Mouse (Mus musculus): ENCODE measurements around the gene Nfasc.

The Nfasc gene

DNA sequence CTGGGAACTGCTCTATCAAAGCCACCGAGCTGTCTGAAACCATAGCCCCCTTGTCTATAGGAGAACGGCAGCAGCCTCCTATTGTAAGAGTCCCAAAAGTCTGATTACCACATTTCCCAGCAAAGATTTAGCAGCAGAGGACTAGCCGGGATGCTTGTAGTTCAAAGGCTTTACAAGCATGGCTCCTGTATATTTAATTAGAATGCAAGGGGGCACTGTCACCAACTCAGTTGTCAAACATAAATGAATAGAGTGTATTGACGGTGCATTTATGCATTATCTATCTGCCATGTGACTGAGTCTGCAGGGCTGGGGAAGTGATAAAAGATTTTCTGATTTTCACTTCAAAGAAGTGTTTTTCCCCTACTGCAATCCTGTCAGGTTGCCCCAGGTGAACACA, 156.2 kb downstream of the Nfasc start:
- DNase-seq (ENCODE audit: low read depth, low spot score) = no peak

DNA sequence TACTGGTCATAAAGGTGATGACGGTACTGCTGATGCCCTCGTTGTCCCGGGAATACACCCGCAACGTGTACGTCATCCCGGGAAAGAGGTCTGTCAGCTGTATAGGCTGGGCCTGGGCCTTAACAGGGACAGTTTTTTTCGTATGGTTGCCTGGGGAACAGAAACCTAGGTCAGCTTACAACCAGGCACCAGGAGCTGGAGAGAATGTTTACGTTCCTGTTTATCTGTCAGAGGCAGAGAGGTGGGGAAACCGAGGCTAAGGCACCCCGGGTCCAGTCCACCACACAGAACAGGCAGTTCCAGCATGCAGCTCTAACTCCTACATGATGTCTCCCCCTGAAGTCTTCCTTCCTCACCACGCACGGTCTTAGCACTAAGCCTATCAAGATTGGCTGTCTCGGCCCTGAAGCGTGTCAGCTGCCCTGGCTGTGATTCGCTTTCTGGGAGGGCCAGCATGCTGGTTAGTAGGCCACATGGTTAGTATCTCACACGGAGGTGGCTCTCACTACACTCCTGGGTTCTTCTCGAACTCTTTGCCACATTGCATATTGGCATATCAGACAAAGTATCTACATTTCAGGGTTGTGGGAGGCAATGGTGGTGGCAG, 158.5 kb downstream of the Nfasc start:
- peak; percentile 56 for DNase-seq (ENCODE audit: low read depth, low spot score)

DNA sequence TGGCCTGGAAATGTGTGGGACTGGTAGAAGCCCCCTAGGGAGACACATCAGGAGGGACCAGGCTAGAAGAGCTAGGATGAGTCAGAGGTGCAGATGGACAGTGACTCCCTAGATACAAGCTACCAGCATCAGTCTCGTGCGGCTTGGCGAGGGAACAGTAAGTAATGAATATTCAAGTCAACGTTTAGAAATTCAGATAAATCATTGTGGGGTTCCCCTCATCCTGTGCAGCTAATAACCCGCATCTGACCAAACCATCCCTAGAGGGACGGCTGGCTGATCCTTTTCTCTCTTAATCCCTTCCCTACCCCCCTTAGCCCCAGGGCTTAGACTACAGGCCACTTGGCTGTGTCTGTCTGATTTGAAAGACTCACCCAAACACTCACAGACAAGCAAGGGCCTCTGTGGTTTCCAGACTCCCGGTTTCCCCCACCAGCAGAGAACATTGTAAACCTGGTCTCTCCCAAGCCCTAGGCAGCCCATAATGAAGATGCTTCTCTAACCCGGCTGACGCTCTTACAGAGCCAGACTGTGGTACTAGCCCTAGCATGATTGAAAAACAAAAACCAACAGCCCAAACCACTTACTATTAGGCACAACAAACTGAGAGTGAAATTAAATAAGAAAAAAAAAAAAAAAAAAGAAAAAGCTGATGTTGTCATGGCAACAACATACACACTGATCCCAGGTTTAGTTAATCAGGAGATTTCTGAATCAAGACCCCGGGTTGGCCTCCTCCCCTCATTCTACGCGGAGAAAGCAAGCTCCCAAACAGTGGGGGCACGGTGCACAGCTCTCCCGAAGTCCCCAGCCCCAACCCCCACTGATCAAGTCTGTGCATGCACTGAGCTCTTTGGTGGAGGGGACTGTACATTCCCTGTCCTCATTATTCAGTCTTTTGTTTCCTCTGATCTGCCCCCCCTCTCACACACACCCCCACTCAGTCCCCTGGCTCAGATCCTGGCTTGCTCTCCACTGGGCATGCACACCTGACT, 159.5 kb downstream of the Nfasc start:
- peak; percentile 77 for DNase-seq (ENCODE audit: low read depth, low spot score)

GRCm38 (mm10) chr1:132580063-132580462, 161.5 kb downstream of the Nfasc start:
- DNase-seq (ENCODE audit: low read depth, low spot score) = no peak

GRCm38 (mm10) chr1:132576845-132577244, 164.8 kb downstream of the Nfasc start:
- peak; percentile 74 for DNase-seq (ENCODE audit: low read depth, low spot score)

DNA sequence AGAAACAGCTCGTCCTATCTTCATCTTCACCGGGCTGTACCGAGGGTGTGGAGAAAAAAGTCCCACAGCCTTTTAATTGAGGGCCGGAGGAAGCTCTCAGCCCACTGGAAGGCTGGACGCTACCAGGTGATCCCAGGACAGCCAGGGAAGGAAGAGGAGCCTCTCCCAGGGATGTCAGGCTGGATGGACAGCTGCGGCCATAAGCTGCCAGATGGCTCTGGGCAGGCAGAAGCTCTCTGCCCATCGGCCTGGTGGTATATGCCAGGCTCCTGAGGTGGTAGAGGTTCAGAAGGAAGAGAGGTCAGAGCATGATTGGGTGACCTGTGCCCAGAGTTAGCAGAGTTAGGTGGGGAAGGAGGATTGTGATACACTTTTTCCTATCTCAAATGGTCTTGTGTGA, 168.7 kb downstream of the Nfasc start:
- no peak for DNase-seq (ENCODE audit: low read depth, low spot score)

DNA sequence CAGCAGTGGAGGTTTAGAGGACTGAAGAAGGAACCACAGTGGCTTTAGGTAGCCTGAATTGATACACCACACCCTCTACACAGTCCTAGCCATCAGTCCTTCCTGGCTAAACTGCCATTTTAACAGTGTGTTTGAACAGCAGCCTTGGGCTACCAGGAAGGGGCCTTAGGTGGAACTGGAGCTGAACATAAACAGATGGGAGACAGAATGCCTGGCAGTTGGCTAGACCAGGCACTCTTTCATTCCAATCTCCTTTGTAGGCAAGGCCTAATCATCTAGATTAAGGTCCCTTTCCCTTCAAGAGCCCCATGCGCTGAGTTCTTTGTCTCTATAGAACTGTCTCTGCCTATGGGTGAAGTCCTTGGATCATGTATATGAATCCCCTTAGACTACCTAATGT, 170.0 kb downstream of the Nfasc start:
- peak; percentile 83 for DNase-seq (ENCODE audit: low read depth, low spot score)

- DNase-seq (ENCODE audit: low read depth, low spot score) = no peak
Measured at GRCm38 (mm10) chr1:132570906-132571305, 170.7 kb downstream of the Nfasc start.

DNA sequence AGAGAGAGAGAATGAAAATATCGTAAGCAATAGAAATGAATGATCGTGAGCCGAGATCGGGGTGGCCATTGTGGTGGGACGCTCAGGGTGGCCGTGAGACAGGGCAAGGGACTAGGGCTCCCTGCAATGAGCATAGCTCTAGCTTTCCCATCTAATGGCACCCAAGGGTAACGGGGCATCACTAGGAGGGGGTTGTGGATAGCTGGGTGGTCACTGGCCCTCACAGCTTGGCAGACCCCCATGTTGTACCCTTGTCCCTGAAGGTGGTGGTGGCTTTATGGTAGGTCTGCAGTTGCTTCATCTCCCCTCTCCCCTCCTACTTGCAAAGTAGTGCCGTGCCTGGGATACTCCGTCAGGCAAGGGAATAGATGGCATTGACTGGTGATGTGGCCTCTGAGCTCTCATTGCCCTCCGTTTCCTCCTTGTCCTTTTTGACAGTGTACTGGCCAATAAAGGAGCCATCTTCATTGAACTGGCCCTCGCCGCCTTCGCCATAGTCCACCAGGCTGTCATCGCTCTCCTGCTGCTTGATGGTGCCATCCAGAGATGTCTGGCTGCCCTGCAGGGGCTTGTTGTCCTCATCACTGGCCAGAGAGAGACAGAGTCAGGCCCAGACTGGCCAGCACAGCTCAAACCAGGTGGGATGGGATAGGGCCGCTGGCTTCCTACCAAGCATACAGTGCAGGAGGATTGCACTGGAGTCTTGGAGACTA, 171.4 kb downstream of the Nfasc start:
- peak; percentile 59 for DNase-seq (ENCODE audit: low read depth, low spot score)

DNA sequence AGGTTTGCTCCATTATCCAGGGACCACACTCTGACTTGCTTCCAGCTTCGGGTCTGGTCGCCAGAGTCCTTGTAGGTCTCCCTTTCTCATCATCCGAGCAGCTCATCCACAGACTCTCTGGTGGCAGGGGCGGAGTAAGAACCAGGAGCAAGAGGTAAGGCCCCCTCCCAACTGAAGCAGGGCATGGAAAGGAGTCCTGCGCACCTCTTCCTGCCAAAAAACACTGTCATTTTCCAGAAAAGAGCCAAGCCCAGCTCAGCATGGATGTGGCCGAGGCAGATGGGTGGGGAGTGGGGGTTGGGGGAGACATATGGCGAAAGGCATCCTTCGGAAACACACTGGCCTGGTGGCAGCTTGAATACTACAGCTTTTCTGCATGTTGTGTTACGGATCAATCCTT, 172.1 kb downstream of the Nfasc start:
- DNase-seq (ENCODE audit: low read depth, low spot score) = peak; percentile 98

- peak; percentile 68 for DNase-seq (ENCODE audit: low read depth, low spot score)
Measured at GRCm38 (mm10) chr1:132567336-132568125, 174.1 kb downstream of the Nfasc start.

- DNase-seq (ENCODE audit: low read depth, low spot score) = peak; percentile 71
Measured at GRCm38 (mm10) chr1:132565766-132566165, 175.8 kb downstream of the Nfasc start.

DNA sequence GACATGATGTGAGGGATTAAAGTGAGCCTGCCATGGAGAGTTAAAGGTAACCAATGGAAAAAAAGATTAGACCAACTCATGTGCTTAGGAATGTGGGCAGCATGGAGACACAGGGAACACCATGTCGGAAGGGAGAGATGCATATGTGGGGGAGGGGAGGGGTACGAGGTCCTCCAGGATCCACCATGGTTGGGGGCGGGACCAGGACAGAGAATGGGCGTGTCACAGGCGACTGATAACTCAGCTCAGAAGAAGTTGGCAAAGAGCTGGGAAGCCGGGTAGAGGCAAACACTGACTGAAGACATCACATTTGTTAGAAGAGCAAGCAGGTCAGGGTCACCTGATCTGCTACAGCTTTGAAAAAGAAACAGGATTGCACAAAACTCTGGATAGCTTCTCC, 176.7 kb downstream of the Nfasc start:
- DNase-seq (ENCODE audit: low read depth, low spot score) = no peak

- no peak for DNase-seq (ENCODE audit: low read depth, low spot score)
Measured at GRCm38 (mm10) chr1:132562337-132562795, 179.2 kb downstream of the Nfasc start.

DNA sequence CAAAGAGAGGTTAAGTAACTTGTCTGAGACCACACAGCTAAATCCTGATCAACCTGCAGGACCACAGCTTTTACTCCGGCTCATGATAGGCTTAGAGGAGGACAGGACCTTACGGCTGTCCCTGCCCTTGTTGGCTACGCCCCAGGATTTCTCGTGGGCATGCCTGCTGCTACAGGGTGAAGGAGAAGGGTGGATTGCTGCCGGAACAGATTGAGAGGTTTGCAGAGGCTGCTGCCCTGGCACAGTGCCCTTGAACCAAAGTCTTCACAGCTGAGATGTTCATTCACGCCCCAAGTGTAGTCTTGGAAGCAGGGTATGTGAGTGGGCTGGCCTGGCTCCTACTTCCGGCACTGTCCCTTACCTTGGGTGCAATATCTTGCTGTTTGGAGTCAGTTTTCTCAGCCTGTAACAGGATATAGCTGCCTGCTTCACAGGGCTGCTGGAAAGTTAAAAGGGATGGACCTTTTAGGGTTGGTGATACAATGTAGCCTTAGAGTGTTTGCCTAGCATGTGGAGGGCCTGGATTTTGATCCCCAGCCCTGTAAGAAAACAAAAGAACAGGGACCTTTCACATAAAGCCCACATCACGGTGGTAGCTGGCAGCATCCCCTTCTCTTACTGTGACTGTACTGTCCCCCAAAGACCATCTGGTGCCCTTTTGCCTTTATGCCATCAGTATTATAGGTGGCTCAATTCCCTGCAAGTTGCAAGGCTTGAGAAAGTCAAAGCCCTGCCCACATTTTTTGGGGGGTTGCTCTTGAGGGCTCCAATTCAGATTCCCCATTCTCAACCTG, 180.5 kb downstream of the Nfasc start:
- DNase-seq (ENCODE audit: low read depth, low spot score) = peak; percentile 77

GRCm38 (mm10) chr1:132559045-132559444, 182.6 kb downstream of the Nfasc start:
- no peak for DNase-seq (ENCODE audit: low read depth, low spot score)

DNA sequence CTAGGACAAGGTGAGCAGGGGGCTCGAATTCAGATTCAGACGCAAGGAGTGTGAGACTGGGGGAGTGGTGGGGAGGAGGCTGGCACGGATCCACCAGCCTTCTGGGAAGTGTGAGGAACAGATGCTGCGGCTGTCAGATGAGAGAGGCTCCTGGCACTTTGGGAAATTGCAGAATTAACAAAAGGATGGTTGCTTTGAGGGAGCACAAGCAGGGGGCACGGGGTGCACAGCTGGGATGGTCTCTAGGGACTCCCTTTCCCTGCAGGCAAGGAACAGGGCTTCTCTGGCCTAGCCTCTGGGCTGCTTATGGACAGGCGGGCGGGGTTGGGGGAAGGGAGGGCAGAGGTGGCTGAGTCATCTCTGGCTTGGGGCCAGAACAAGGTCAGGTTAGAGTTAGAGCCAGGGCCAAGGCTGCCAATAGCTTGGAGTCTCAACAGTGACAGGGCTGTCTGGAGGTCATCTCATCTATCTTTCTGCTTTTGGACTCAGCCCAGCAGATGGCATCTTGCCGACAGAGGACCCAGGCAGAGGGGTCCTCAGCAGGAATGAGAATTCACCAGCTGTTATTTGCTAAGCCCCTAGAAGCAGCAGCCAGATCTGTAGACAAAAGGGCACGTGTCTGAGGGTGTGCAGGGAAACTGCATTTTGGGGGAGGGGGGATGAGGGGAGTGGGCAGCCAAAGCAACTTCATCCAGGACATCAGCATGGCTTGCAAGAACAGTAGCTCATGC, 183.5 kb downstream of the Nfasc start:
- peak; percentile 82 for DNase-seq (ENCODE audit: low read depth, low spot score)

DNA sequence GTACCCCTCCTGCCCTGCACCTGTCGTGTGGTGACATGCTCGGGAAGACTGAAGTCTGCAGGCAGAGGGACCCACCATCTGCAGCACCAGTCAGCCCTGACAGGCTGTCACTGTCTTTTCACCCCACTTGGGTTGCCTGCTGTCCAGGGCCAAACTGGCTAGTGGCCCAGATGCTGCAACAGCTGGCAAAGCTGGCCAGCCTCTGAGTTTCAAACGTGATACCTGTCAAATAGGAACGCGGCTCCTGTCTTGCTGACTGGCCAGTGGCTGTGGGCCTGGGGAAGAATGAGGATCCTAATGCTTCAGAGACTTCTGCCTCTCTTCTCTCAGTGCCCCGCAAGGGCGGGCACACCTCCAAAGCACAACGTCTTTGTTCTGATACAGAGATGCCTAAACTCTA, 197.8 kb downstream of the Nfasc start:
- no peak for DNase-seq (ENCODE audit: low read depth, low spot score)

DNA sequence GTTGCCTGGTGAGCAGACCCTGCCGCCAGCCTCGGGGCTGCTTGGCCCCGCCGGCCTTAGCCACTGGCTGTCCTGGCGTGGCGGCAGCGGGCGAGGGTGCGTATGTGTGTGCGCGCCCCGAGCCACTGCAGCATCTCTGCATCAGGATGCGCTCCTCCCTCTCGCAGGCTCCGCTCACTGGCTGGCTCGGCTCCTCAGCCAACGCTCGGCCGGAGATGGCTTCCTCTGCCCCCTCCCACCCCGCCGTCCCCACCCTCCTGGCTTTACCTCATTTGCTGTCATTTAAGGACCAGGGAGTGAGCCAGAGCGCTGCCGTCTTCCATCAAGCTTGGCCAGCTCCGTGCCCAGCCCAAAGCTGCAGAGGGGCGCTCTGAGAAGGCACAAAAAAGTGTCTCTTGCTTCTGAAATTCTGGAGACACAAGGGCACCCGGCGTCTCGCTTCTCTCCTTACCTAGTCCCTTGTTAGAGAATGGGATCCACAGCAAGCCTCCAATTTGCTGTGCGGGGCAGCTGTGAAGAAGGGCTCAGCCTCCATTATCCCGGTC, 198.8 kb downstream of the Nfasc start, which contains the start of gene Cntn2:
TSS of gene Cntn2 (minus strand) at position 495 of the 545 bp plus-strand sequence.
- DNase-seq (ENCODE audit: low read depth, low spot score) = peak; percentile 98
